Mouse (Mus musculus): Measurements from ENCODE around the gene Tmem223. TPM values are rescaled to one million over a fixed set of nuclear protein-coding genes. Genes with fewer than 3 reads are reported as not detected.

Tmem223 gene
- polyA plus RNA-seq, 1 experiment from 2014 or later = 179 TPM

DNA sequence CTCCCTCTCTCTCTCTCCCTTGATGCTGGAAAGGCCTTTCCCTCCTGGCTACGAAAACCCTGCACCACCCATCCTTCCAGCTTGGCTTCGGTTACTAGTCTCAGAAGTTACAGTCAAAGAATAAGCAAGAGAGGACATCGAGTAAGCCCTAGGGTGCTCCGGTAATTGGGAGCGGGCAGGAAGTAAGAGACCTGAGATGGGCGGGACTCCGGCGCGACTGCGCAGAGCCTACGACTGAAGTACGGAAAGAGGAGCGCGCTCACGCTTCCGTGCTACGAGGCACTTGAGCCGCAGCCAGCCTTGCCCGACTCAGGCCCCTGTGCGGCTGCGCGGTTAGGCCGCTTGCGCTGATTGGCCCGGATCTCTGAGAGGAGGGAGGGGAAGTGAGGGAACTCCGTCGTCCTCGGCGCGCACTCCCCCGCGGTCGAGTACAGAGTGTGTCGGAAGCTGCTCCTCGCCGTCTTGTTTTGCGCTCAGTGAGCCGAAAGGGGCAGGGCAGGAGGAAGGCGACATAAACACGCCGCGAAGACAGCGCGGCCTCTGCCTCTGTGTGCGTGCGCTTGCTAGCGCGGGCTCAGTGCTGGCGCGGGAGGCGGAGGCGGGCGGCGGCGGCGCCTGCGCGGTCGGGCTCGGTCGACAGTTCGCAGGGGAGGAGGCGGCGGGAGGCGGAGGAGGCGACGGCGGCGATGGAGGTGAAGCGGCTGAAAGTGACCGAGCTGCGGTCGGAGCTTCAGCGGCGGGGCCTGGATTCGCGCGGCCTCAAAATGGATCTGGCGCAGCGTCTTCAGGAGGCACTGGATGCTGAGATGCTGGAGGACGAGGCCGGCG lies 49.0 kb downstream of the Tmem223 start, which contains the start of gene Hnrnpul2:
Hnrnpul2 (plus strand) TSS at position 415 of the 828 bp plus-strand sequence.
- Histone ChIP-seq H3K36me3 (replicated peaks) (peaks cover 58% of the 10 kb centered on the region), H3K4me1 (peaks cover 48% of the 10 kb centered on the region)
- under 1% methylated on average over 83 of the region's 83 CpGs for WGBS

GRCm38 (mm10) chr19:8820424-8820956 lies 49.7 kb downstream of the Tmem223 start:
- peaks cover 46% of the 10 kb centered on the region for H3K4me1 ChIP-seq
- H3K36me3 ChIP-seq (replicated peaks) = peaks cover 58% of the 10 kb centered on the region
- no peak for DNase-seq (ENCODE audit: low spot score)
- no peaks in the 10 kb centered on the region for H3K9me3 ChIP-seq
- peak overlapping the region; percentile 100 for H3K4me3 ChIP-seq
- under 1% methylated on average over 48 of the region's 48 CpGs for WGBS
- H3K27ac ChIP-seq (replicated peaks) = peak overlapping the region; percentile 97
- H3K27me3 ChIP-seq (replicated peaks; ENCODE audit: low read depth, poor library complexity, severe bottlenecking) = no peaks in the 10 kb centered on the region

More for the DNA sequence above, 49.0 kb downstream of the Tmem223 start, which contains the start of gene Hnrnpul2:
- H3K27me3 ChIP-seq (replicated peaks; ENCODE audit: low read depth, poor library complexity, severe bottlenecking) = no peaks in the 10 kb centered on the region
- peak; percentile 98 for DNase-seq (ENCODE audit: low spot score)
- no peaks in the 10 kb centered on the region for H3K9me3 ChIP-seq
- H3K4me3 ChIP-seq = peak within 1 kb of the TSS; percentile 100
- H3K27ac ChIP-seq (replicated peaks) = peak within 1 kb of the TSS; percentile 97

DNA sequence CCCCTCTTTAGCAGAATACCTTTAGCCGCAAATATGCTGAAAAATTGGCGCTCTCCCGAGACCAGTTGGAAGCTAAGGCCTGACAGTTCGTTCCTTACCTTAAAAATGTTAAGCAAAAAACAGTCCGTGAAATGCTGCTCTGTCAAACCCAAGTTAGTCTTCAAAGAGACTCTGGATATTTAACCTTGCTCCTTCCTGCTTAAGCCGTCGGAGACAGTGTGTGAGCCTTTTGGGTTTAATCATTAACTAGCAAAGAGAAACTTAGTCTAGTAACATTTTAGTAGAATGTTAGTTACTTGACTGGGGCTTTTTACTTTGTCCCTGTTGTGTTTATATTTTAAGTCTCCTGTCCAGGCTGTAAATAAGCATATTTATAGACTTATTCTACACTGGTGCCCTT lies 50.4 kb downstream of the Tmem223 start:
- H3K27me3 ChIP-seq (replicated peaks; ENCODE audit: low read depth, poor library complexity, severe bottlenecking) = no peaks in the 10 kb centered on the region
- DNase-seq (ENCODE audit: low spot score) = no peak
- H3K27ac ChIP-seq (replicated peaks) = peak overlapping the region; percentile 97
- H3K36me3 ChIP-seq (replicated peaks) = peaks cover 59% of the 10 kb centered on the region
- H3K4me3 ChIP-seq = peak overlapping the region; percentile 100
- peaks cover 41% of the 10 kb centered on the region for H3K4me1 ChIP-seq
- WGBS = 4% methylated on average over 7 of the region's 7 CpGs
- no peaks in the 10 kb centered on the region for H3K9me3 ChIP-seq

Small RNAs within 50 kb of the gene (microRNA-seq; reads per million reads assigned to microRNA genes)
- not detected for gene Mir6992

Other genes starting within 250 kb of the Tmem223 start
- not detected in 2 replicates for gene Slc22a8, start 179.7 kb upstream of the Tmem223 start, polyA plus RNA-seq (2016; fragmentation: Nextera tagmentation; extraction: Ambion mirVana)
- 0.10 and 0.24 TPM in 2 replicates for gene Slc22a6, start 153.0 kb upstream of the Tmem223 start, polyA plus RNA-seq (2016; fragmentation: Nextera tagmentation; extraction: Ambion mirVana)
- gene Chrm1, start 107.2 kb upstream of the Tmem223 start, polyA plus RNA-seq (2016; fragmentation: Nextera tagmentation; extraction: Ambion mirVana) = 0.04 and 0.09 TPM in 2 replicates
- gene Slc3a2, start 47.6 kb upstream of the Tmem223 start, polyA plus RNA-seq (2016; fragmentation: Nextera tagmentation; extraction: Ambion mirVana) = 125 and 127 TPM in 2 replicates
- gene Wdr74, start 35.2 kb upstream of the Tmem223 start, polyA plus RNA-seq (2016; fragmentation: Nextera tagmentation; extraction: Ambion mirVana) = 117 and 127 TPM in 2 replicates
- 3.4 and 3.5 TPM in 2 replicates for gene 1700092M07Rik, start 30.3 kb upstream of the Tmem223 start, polyA plus RNA-seq (2016; fragmentation: Nextera tagmentation; extraction: Ambion mirVana)
- gene Stx5a, start 29.6 kb upstream of the Tmem223 start, polyA plus RNA-seq (2016; fragmentation: Nextera tagmentation; extraction: Ambion mirVana) = 97.0 and 108 TPM in 2 replicates
- gene Nxf1, start 13.9 kb upstream of the Tmem223 start, polyA plus RNA-seq (2016; fragmentation: Nextera tagmentation; extraction: Ambion mirVana) = 254 and 269 TPM in 2 replicates
- gene Tmem179b, start 3.5 kb downstream of the Tmem223 start, polyA plus RNA-seq (2016; fragmentation: Nextera tagmentation; extraction: Ambion mirVana) = 43.4 and 46.7 TPM in 2 replicates
- 44.7 and 46.3 TPM in 2 replicates for gene Taf6l, start 15.4 kb downstream of the Tmem223 start, polyA plus RNA-seq (2016; fragmentation: Nextera tagmentation; extraction: Ambion mirVana)
- 193 and 205 TPM in 2 replicates for gene Polr2g, start 27.6 kb downstream of the Tmem223 start, polyA plus RNA-seq (2016; fragmentation: Nextera tagmentation; extraction: Ambion mirVana)
- gene Zbtb3, start 31.6 kb downstream of the Tmem223 start, polyA plus RNA-seq (2016; fragmentation: Nextera tagmentation; extraction: Ambion mirVana) = 6.5 and 6.9 TPM in 2 replicates
- 83.8 and 85.6 TPM in 2 replicates for gene Ttc9c, start 48.3 kb downstream of the Tmem223 start, polyA plus RNA-seq (2016; fragmentation: Nextera tagmentation; extraction: Ambion mirVana)
- gene Hnrnpul2, start 49.0 kb downstream of the Tmem223 start, polyA plus RNA-seq (2016; fragmentation: Nextera tagmentation; extraction: Ambion mirVana) = 4.8 and 5.0 TPM in 2 replicates
- gene AC129217.1, start 58.8 kb downstream of the Tmem223 start, polyA plus RNA-seq (2016; fragmentation: Nextera tagmentation; extraction: Ambion mirVana) = not detected in 2 replicates
- gene Bscl2, start 66.5 kb downstream of the Tmem223 start, polyA plus RNA-seq (2016; fragmentation: Nextera tagmentation; extraction: Ambion mirVana) = 41.4 and 44.6 TPM in 2 replicates
- 29.3 and 32.0 TPM in 2 replicates for gene Gng3, start 68.2 kb downstream of the Tmem223 start, polyA plus RNA-seq (2016; fragmentation: Nextera tagmentation; extraction: Ambion mirVana)
- gene Lrrn4cl, start 79.8 kb downstream of the Tmem223 start, polyA plus RNA-seq (2016; fragmentation: Nextera tagmentation; extraction: Ambion mirVana) = 0.55 and 0.57 TPM in 2 replicates
- 218 and 220 TPM in 2 replicates for gene Ubxn1, start 100.5 kb downstream of the Tmem223 start, polyA plus RNA-seq (2016; fragmentation: Nextera tagmentation; extraction: Ambion mirVana)
- 59.0 and 62.0 TPM in 2 replicates for gene Uqcc3, start 109.9 kb downstream of the Tmem223 start, polyA plus RNA-seq (2016; fragmentation: Nextera tagmentation; extraction: Ambion mirVana)
- 115 and 118 TPM in 2 replicates for gene Lbhd1, start 112.7 kb downstream of the Tmem223 start, polyA plus RNA-seq (2016; fragmentation: Nextera tagmentation; extraction: Ambion mirVana)
- gene Gm49403, start 112.9 kb downstream of the Tmem223 start, polyA plus RNA-seq (2016; fragmentation: Nextera tagmentation; extraction: Ambion mirVana) = not detected in 2 replicates
- 159 and 167 TPM in 2 replicates for gene 1810009A15Rik, start 117.9 kb downstream of the Tmem223 start, polyA plus RNA-seq (2016; fragmentation: Nextera tagmentation; extraction: Ambion mirVana)
- 0.59 and 0.96 TPM in 2 replicates for gene Gm49416, start 117.9 kb downstream of the Tmem223 start, polyA plus RNA-seq (2016; fragmentation: Nextera tagmentation; extraction: Ambion mirVana)
- 59.0 and 60.9 TPM in 2 replicates for gene Ints5, start 122.0 kb downstream of the Tmem223 start, polyA plus RNA-seq (2016; fragmentation: Nextera tagmentation; extraction: Ambion mirVana)
- gene Ganab, start 127.1 kb downstream of the Tmem223 start, polyA plus RNA-seq (2016; fragmentation: Nextera tagmentation; extraction: Ambion mirVana) = 116 TPM in 2 replicates
- 46.7 and 47.3 TPM in 2 replicates for gene B3gat3, start 149.4 kb downstream of the Tmem223 start, polyA plus RNA-seq (2016; fragmentation: Nextera tagmentation; extraction: Ambion mirVana)
- 3.1 and 3.8 TPM in 2 replicates for gene Rom1, start 158.4 kb downstream of the Tmem223 start, polyA plus RNA-seq (2016; fragmentation: Nextera tagmentation; extraction: Ambion mirVana)
- gene Eml3, start 158.6 kb downstream of the Tmem223 start, polyA plus RNA-seq (2016; fragmentation: Nextera tagmentation; extraction: Ambion mirVana) = 28.9 and 30.1 TPM in 2 replicates
- gene Mta2, start 170.9 kb downstream of the Tmem223 start, polyA plus RNA-seq (2016; fragmentation: Nextera tagmentation; extraction: Ambion mirVana) = 212 and 216 TPM in 2 replicates
- gene Tut1, start 182.9 kb downstream of the Tmem223 start, polyA plus RNA-seq (2016; fragmentation: Nextera tagmentation; extraction: Ambion mirVana) = 45.2 and 47.8 TPM in 2 replicates
- gene Eef1g, start 196.0 kb downstream of the Tmem223 start, polyA plus RNA-seq (2016; fragmentation: Nextera tagmentation; extraction: Ambion mirVana) = 550 and 554 TPM in 2 replicates
- gene Ahnak, start 218.3 kb downstream of the Tmem223 start, polyA plus RNA-seq (2016; fragmentation: Nextera tagmentation; extraction: Ambion mirVana) = 9.3 and 10.0 TPM in 2 replicates